Mouse (Mus musculus): ENCODE data around the gene Gfy. TPM values are rescaled to one million over a fixed set of nuclear protein-coding genes. Genes with fewer than 3 reads are reported as not detected.
A peak's percentile ranks its signal among the peaks of the same experiment; 100 is the strongest.

Gene Gfy
- not detected in 2 replicates for polyA plus RNA-seq (2015; fragmentation: Nextera tagmentation; extraction: Ambion mirVana)

DNA sequence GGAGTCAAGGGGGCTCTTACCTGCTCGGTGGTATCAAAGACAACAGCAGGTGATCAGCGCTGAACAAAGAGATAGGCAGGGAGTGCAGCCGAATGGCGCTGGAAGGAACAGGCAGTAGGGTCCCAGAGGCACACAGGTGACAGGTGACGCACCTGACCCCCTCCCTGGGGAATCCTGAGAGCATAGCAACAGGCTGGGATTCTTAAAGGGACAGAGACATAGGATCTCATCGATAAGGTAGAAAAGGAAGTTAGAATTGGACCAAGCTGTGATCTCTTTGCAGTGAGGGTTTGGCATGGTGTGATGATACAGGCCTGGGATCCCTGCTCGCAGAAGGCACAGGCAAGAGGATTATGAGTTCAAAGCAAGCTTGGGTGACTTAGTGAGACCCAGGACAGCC is at the start of gene Gfy:
Gene Gfy (minus strand): TSS at position 101 of the 400 bp plus-strand sequence.
- 32% methylated on average over 7 of the region's 7 CpGs for WGBS
- Histone ChIP-seq H3K4me2 (ENCODE audit: low read length) (no peak within 1 kb of the TSS), H3K27ac (ENCODE audit: low read depth, low read length) (no peak within 1 kb of the TSS), H3K4me1 (ENCODE audit: control insufficient read depth, insufficient read depth, low read depth, low read length) (peaks cover 20% of the 10 kb centered on the region), H3K9me3 (ENCODE audit: control insufficient read depth, low read length) (no peaks in the 10 kb centered on the region), H3K36me3 (ENCODE audit: control insufficient read depth, insufficient read depth, low read length) (no peaks in the 10 kb centered on the region), H3K27me3 (replicated peaks; ENCODE audit: control insufficient read depth, insufficient read depth, low read length) (peaks cover 91% of the 10 kb centered on the region), H3K4me3 (ENCODE audit: low read length) (no peak within 1 kb of the TSS), H3K9ac (ENCODE audit: low read depth, low read length) (no peak within 1 kb of the TSS)
- ATAC-seq, result no peak

DNA sequence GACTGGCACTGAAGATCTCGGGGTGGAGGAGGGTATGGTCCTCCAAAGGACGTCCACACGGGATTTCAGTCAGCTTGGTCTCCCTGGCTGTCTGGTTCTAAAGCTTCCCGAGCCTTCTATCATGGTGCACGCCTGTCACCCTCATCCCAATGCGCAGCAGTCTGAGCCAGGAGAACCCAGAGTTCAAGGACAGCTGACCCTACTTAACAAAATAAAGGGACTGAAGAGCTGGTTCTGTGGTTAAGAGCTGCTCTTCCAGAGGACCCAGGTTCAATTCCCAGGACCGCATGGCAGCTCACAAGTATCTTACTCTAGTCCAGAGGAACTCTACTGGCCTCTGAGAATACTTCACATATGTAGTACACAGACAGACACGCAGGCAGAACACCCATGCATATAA is 49.7 kb upstream of the Gfy start:
- Histone ChIP-seq H3K4me1 (ENCODE audit: control insufficient read depth, insufficient read depth, low read depth, low read length) (peaks cover 3% of the 10 kb centered on the region; the same call in 1 of the 2 replicates), H3K27me3 (replicated peaks; ENCODE audit: control insufficient read depth, insufficient read depth, low read length) (no peaks in the 10 kb centered on the region), H3K9me3 (ENCODE audit: control insufficient read depth, low read length) (no peaks in the 10 kb centered on the region), H3K9ac (ENCODE audit: low read depth, low read length) (no peak overlapping the region), H3K4me3 (ENCODE audit: low read length) (no peak overlapping the region), H3K4me2 (ENCODE audit: low read length) (no peak overlapping the region), H3K36me3 (ENCODE audit: control insufficient read depth, insufficient read depth, low read length) (no peaks in the 10 kb centered on the region; the same call in 1 of the 2 replicates), H3K27ac (ENCODE audit: low read depth, low read length) (no peak overlapping the region)
- no peak for ATAC-seq
- 95% methylated on average over 8 of the region's 8 CpGs for WGBS

DNA sequence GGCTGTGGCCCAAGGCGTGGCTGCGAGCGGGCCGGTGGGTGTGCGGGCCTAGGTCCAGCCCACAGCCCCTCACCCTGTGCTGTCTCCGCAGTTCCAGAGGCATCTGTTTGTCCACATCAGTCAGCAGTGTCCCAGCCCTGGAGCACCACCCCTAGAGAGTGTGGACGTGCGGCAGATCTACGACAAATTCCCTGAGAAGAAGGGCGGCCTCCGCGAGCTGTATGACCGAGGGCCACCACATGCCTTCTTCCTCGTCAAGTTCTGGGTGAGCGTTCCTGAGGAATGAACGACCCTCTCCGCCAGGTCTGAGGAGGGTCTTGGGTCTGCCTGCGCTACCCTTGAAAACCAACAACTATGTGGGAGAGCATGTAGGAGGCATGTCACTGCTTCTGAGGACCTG is 49.2 kb upstream of the Gfy start:
- no peaks in the 10 kb centered on the region for H3K9me3 ChIP-seq (ENCODE audit: control insufficient read depth, low read length)
- no peaks in the 10 kb centered on the region for H3K27me3 ChIP-seq (replicated peaks; ENCODE audit: control insufficient read depth, insufficient read depth, low read length)
- no peak overlapping the region for H3K27ac ChIP-seq (ENCODE audit: low read depth, low read length)
- no peak for ATAC-seq
- H3K9ac ChIP-seq (ENCODE audit: low read depth, low read length), result no peak overlapping the region
- 91% methylated on average over 18 of the region's 18 CpGs for WGBS
- H3K4me1 ChIP-seq (ENCODE audit: control insufficient read depth, insufficient read depth, low read depth, low read length), result no peaks in the 10 kb centered on the region; the same call in 1 of the 2 replicates
- H3K36me3 ChIP-seq (ENCODE audit: control insufficient read depth, insufficient read depth, low read length), result peaks cover under 1% of the 10 kb centered on the region; the same call in 1 of the 2 replicates
- H3K4me3 ChIP-seq (ENCODE audit: low read length), result no peak overlapping the region
- H3K4me2 ChIP-seq (ENCODE audit: low read length), result no peak overlapping the region

DNA sequence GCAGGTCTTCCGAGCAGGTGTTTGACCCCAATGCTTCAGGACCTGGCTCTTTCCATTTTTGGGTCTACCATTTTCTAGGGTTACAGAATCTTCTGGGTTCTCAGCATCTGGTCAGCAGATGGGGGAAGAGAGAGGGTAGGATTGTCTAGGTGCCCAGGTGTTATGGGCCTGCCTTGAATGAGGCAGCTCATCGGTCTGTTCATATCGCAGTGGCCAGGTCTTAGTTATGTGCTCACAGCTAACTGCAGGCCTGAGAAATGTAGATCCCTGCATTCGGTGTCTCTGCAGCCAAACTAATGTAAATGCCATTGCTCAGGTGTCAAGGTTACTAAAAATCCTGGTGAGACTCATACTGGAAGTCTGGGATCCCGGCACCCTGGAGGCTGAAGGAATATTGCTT is 47.1 kb upstream of the Gfy start:
- Histone ChIP-seq H3K9ac (ENCODE audit: low read depth, low read length) (no peak overlapping the region), H3K4me3 (ENCODE audit: low read length) (no peak overlapping the region), H3K36me3 (ENCODE audit: control insufficient read depth, insufficient read depth, low read length) (peaks cover 2% of the 10 kb centered on the region; the same call in 1 of the 2 replicates), H3K27me3 (replicated peaks; ENCODE audit: control insufficient read depth, insufficient read depth, low read length) (no peaks in the 10 kb centered on the region), H3K4me2 (ENCODE audit: low read length) (no peak overlapping the region), H3K9me3 (ENCODE audit: control insufficient read depth, low read length) (no peaks in the 10 kb centered on the region), H3K27ac (ENCODE audit: low read depth, low read length) (no peak overlapping the region), H3K4me1 (ENCODE audit: control insufficient read depth, insufficient read depth, low read depth, low read length) (no peaks in the 10 kb centered on the region)
- 92% methylated on average over 5 of the region's 5 CpGs for WGBS
- ATAC-seq, result no peak

DNA sequence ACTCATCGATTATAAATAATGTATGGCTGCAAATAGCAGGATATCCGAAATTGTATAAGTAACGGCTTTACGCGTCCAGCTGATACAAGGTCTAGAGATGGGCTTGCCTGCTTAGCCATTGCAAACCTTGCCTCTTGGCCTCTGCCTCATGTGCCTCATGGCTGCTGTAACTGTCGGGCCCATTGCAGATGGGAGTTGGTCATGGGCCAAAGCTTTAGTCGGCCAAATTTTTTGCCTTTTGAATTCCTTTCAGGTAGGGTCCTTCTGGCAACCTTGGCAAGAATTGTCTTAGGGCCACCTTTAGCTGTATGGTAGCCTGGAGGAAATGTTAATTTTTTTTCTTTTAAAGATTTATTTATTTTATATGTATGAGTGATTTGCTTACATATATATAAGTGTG is 45.5 kb upstream of the Gfy start:
- Histone ChIP-seq H3K4me3 (ENCODE audit: low read length) (no peak overlapping the region), H3K27me3 (replicated peaks; ENCODE audit: control insufficient read depth, insufficient read depth, low read length) (no peaks in the 10 kb centered on the region), H3K27ac (ENCODE audit: low read depth, low read length) (no peak overlapping the region), H3K4me1 (ENCODE audit: control insufficient read depth, insufficient read depth, low read depth, low read length) (no peaks in the 10 kb centered on the region), H3K36me3 (ENCODE audit: control insufficient read depth, insufficient read depth, low read length) (peaks cover 2% of the 10 kb centered on the region; the same call in 1 of the 2 replicates), H3K4me2 (ENCODE audit: low read length) (no peak overlapping the region), H3K9me3 (ENCODE audit: control insufficient read depth, low read length) (no peaks in the 10 kb centered on the region), H3K9ac (ENCODE audit: low read depth, low read length) (no peak overlapping the region)
- WGBS, result 86% methylated on average over 7 of the region's 7 CpGs
- ATAC-seq, result no peak

DNA sequence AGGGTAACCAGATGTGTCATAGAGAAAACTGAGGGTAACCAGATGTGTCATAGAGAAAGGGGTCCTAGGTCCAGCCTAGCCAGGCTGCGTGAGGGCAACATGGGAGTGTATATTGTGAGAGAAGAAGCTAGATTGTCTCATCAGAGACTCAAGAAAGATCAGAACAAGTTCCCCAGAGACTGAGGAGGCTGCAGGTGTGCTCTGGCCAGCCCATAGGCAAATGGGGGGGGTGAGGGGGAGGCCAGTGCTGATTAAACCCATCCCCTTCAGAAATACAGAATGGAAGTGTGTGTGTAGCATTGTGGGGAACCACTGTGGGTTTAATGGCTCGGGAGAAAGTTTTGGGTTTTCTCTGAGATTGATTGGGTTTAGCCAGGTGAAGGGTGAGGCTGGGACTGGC is 42.3 kb upstream of the Gfy start:
- WGBS, result 96% methylated on average over 2 of the region's 2 CpGs
- H3K4me3 ChIP-seq (ENCODE audit: low read length), result no peak overlapping the region
- no peak overlapping the region for H3K27ac ChIP-seq (ENCODE audit: low read depth, low read length)
- no peak for ATAC-seq
- H3K4me2 ChIP-seq (ENCODE audit: low read length), result no peak overlapping the region
- H3K9ac ChIP-seq (ENCODE audit: low read depth, low read length), result no peak overlapping the region
- peaks cover 8% of the 10 kb centered on the region for H3K4me1 ChIP-seq (ENCODE audit: control insufficient read depth, insufficient read depth, low read depth, low read length)
- peaks cover 2% of the 10 kb centered on the region; the same call in 1 of the 2 replicates for H3K36me3 ChIP-seq (ENCODE audit: control insufficient read depth, insufficient read depth, low read length)
- H3K27me3 ChIP-seq (replicated peaks; ENCODE audit: control insufficient read depth, insufficient read depth, low read length), result no peaks in the 10 kb centered on the region
- no peaks in the 10 kb centered on the region for H3K9me3 ChIP-seq (ENCODE audit: control insufficient read depth, low read length)

DNA sequence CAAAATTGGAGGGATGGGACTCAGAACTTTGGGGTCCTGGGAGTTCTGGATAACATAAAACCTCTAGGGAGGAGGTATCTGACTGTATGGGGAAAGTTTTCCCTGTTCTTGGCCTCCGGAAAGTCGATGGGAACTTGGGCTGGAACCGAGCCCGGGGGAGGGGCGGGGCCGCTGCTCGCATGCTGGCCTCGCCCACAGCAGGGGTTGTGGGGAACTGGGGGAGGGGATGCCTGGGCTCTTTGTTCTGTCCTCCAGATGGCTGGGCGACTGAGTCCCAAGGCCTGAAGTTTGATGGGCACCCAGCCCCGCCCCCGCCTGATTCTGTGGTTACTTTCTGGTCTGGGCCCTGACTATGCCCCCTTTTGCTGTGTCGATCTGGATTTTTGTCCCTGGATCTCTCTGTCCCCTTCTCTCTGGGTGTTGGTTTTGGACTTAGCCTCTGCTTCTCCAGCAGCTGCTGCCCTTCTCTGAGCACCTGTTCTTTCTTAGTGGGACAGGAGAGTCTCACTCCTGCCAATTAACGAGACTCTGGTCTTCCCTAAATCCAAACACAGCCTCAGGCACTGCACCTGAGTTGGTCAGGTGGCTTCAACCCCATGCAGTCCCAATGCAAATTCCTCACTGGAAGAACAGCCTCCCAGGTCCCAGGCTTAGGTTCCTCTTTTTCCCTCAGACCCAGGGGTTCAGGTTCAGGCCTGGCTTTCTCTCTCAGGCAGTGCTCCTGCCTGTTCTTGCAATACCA is 37.2 kb upstream of the Gfy start:
- H3K9ac ChIP-seq (ENCODE audit: low read depth, low read length), result peak overlapping the region; percentile 74
- no peaks in the 10 kb centered on the region for H3K36me3 ChIP-seq (ENCODE audit: control insufficient read depth, insufficient read depth, low read length)
- H3K4me1 ChIP-seq (ENCODE audit: control insufficient read depth, insufficient read depth, low read depth, low read length), result peaks cover 20% of the 10 kb centered on the region
- peaks cover 5% of the 10 kb centered on the region for H3K27me3 ChIP-seq (replicated peaks; ENCODE audit: control insufficient read depth, insufficient read depth, low read length)
- H3K4me2 ChIP-seq (ENCODE audit: low read length), result peak overlapping the region; percentile 75
- peak; percentile 72 for ATAC-seq
- H3K9me3 ChIP-seq (ENCODE audit: control insufficient read depth, low read length), result no peaks in the 10 kb centered on the region
- under 1% methylated on average over 13 of the region's 13 CpGs for WGBS
- peak overlapping the region; percentile 51 for H3K4me3 ChIP-seq (ENCODE audit: low read length)
- H3K27ac ChIP-seq (ENCODE audit: low read depth, low read length), result peak overlapping the region; percentile 81

DNA sequence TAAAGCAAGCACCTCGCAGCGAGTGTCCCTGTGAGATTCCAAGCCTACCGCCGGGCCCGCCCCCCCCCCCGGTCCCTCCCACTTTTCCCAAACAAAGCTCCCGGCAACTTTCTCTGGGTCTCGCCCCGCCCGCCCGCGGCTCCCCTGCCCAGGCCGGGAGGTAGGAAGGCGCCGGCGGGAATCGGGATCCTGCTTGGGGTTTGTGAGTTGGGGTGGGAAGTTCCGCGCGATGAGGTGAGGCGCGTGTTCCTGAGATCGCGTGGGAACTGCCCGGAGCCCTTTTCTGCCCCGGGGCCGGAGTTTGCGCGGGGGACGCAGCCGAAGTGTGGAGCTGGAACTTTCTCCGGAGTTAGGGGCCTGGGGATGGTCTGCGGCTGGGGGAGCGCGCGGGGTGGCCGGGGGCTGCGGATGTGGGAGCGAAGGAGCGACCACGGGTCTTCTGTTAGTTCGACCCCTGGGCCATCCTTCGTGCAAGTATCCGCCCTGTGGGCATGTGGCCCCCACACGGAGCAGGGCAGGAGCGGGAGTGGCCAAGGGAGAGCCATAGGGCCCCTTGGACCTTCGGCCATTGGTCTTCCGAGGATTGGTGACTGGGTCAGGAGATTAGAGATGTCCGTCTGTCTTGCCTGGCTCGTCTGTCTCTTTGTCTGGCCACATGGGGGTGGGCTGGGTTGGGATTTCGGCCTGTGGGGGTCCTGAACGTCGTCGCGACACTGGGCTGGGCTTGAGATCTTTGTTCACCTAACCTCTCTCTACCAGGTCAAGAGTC is 36.5 kb upstream of the Gfy start, which contains the start of gene Tead2:
Gene Tead2 (plus strand): TSS at position 81 of the 769 bp plus-strand sequence.
- under 1% methylated on average over 53 of the region's 55 CpGs for WGBS
- H3K27ac ChIP-seq (ENCODE audit: low read depth, low read length), result peak within 1 kb of the TSS; percentile 81
- no peaks in the 10 kb centered on the region for H3K36me3 ChIP-seq (ENCODE audit: control insufficient read depth, insufficient read depth, low read length)
- H3K9me3 ChIP-seq (ENCODE audit: control insufficient read depth, low read length), result no peaks in the 10 kb centered on the region
- H3K4me3 ChIP-seq (ENCODE audit: low read length), result peak within 1 kb of the TSS; percentile 51
- ATAC-seq, result peak; percentile 62
- peak within 1 kb of the TSS; percentile 75 for H3K4me2 ChIP-seq (ENCODE audit: low read length)
- peaks cover 11% of the 10 kb centered on the region for H3K27me3 ChIP-seq (replicated peaks; ENCODE audit: control insufficient read depth, insufficient read depth, low read length)
- peak within 1 kb of the TSS; percentile 74 for H3K9ac ChIP-seq (ENCODE audit: low read depth, low read length)
- H3K4me1 ChIP-seq (ENCODE audit: control insufficient read depth, insufficient read depth, low read depth, low read length), result peaks cover 20% of the 10 kb centered on the region

DNA sequence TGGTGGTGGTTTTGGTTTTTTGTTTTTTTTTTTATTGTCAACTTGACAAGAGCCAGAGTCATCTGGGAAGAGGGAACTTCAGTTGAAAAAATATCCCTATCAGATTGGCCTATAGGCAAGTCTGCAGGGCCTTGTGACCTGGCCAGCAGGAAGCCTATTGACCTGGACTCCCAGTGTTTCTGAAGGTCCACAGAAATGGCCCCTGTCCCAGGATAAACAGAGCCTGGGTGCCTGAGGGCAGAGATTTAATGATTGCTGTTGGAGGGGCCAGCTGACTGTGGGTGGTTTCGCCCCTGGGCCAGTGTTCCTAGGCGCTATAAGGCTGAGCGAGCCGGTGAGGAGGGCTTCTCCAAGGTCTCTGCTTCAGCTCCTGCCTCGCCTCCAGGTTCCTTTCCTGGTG is 34.3 kb upstream of the Gfy start:
- H3K9me3 ChIP-seq (ENCODE audit: control insufficient read depth, low read length), result no peaks in the 10 kb centered on the region
- H3K4me1 ChIP-seq (ENCODE audit: control insufficient read depth, insufficient read depth, low read depth, low read length), result peaks cover 20% of the 10 kb centered on the region
- H3K36me3 ChIP-seq (ENCODE audit: control insufficient read depth, insufficient read depth, low read length), result no peaks in the 10 kb centered on the region
- 75% methylated on average over 5 of the region's 5 CpGs for WGBS
- H3K9ac ChIP-seq (ENCODE audit: low read depth, low read length), result no peak overlapping the region
- ATAC-seq, result no peak
- no peak overlapping the region for H3K4me2 ChIP-seq (ENCODE audit: low read length)
- no peak overlapping the region for H3K27ac ChIP-seq (ENCODE audit: low read depth, low read length)
- no peak overlapping the region for H3K4me3 ChIP-seq (ENCODE audit: low read length)
- H3K27me3 ChIP-seq (replicated peaks; ENCODE audit: control insufficient read depth, insufficient read depth, low read length), result peaks cover 22% of the 10 kb centered on the region

Measured in hindbrain, embryonic 16.5 days (tissue).